1 mouse cellular context compared by ENCODE assay signal in the genomic region with DNA sequence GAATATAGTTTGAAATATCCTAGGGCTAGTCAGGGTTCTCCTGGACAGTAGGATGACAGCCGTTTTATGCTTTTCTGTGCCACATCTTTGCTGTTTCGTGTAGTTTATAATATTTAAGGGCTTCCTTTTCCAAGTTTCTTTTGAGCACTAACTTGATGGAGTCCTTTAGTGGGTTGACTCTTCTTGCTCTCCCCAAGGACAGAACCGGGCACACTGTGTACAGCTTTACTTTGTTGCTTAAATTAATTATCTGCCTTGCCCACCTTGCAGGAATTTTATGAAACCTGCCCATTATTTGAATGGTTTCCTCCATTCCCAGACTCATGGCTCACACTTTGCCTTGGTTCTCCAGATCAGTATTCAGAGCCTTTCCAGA.
TF ChIP-seq lines count a peak whose summit lies in the region.

No protein-coding gene starts in this region.

TF ChIP-seq in MEL, 35 proteins besides CTCF, POLR2A, EP300 and RAD21 (continued from another document):
- no peak for TF ChIP-seq ZC3H11A (IDR thresholded peaks at IDR 0.05; ENCODE audit: low read depth, low read length)
- TF ChIP-seq CHD1 (IDR thresholded peaks at IDR 0.05; ENCODE audit: low read depth, low read length) = no peak
- TF ChIP-seq USF2 (IDR thresholded peaks at IDR 0.05; ENCODE audit: borderline replicate concordance in 1 of 2, insufficient read depth in 1 of 2, low read depth in 1 of 2, low read length in 2 of 2) = no peak
